Mouse (Mus musculus) CH12.LX (cell line): ENCODE data around the gene Sdc4. TPM values are rescaled to one million over a fixed set of nuclear protein-coding genes. Genes with fewer than 3 reads are reported as not detected.

Experiments
- DNase-seq: peaks from one replicate; pipeline ENCODE4 v3.0.0-alpha.2; 2013; ENCODE audit errors: extremely low read depth
- H3K27ac ChIP-seq: 2 replicates; pipeline ENCODE4 v1.5.1; 2012; ENCODE audit warnings: low read depth, mild to moderate bottlenecking, control low read depth, moderate library complexity; ENCODE audit not compliant: insufficient read depth
- H3K27me3 ChIP-seq: replicated peaks from 2 replicates; pipeline ENCODE3; 2012; ENCODE audit warnings: inconsistent platforms
- H3K36me3 ChIP-seq, 2 experiments: replicated peaks in 1 of 2; 2 replicates each; pipeline versions ENCODE3 to v1.6.1; 2012; ENCODE audit warnings: inconsistent platforms in 1 of 2, low read length in 1 of 2, mild to moderate bottlenecking in 1 of 2, mixed read lengths in 1 of 2, moderate library complexity in 1 of 2; ENCODE audit not compliant: control insufficient read depth in 1 of 2, insufficient read depth in 1 of 2
- H3K4me1 ChIP-seq, 2 experiments: 2 replicates each; pipeline ENCODE4 v1.6.1; 2012; ENCODE audit warnings: inconsistent platforms in 1 of 2, moderate library complexity in 1 of 2; ENCODE audit not compliant: insufficient read depth in 2 of 2, control insufficient read depth in 1 of 2
- H3K4me2 ChIP-seq: 2 replicates; pipeline ENCODE4 v1.6.1; 2012; ENCODE audit warnings: low read depth, mild to moderate bottlenecking, control low read depth; ENCODE audit not compliant: poor library complexity, insufficient read depth, severe bottlenecking
- H3K4me3 ChIP-seq, 3 experiments: fragments of 150-350 bp in 1 of 3; sonication (generic) in 1 of 3; replicated peaks in 1 of 3; 2 replicates each; pipeline versions ENCODE3 to v1.5.1; 2011 to 2012; ENCODE audit warnings: low read depth in 2 of 3, low read length in 2 of 3, mild to moderate bottlenecking in 2 of 3, moderate library complexity in 2 of 3, control low read depth in 1 of 3, improper control_type of control experiment in 1 of 3, inconsistent platforms in 1 of 3, mixed read lengths in 1 of 3; ENCODE audit not compliant: poor library complexity in 1 of 3
- H3K79me2 ChIP-seq: replicated peaks from 2 replicates; pipeline ENCODE4 v1.6.1; 2012; ENCODE audit warnings: mild to moderate bottlenecking, moderate library complexity; ENCODE audit not compliant: control insufficient read depth, poor library complexity, insufficient read depth, severe bottlenecking; ENCODE audit errors: extremely low read depth
- H3K9ac ChIP-seq: 2 replicates; pipeline ENCODE4 v1.6.1; 2012; ENCODE audit warnings: low read depth, mild to moderate bottlenecking, control low read depth, moderate library complexity; ENCODE audit not compliant: insufficient read depth
- H3K9me3 ChIP-seq: replicated peaks from 2 replicates; pipeline ENCODE3; 2012; ENCODE audit warnings: low read length, inconsistent platforms, mixed read lengths
- BHLHE40 ChIP-seq: IDR thresholded peaks from 2 replicates; pipeline ENCODE4 v1.6.1; 2011; ENCODE audit warnings: mild to moderate bottlenecking, low read depth, low read length, improper control_type of control experiment
- CHD2 ChIP-seq: IDR thresholded peaks from 2 replicates; pipeline ENCODE4 v1.6.1; 2011; ENCODE audit warnings: low read length, improper control_type of control experiment
- E2F4 ChIP-seq: IDR thresholded peaks from 2 replicates; pipeline ENCODE4 v1.6.1; 2011; ENCODE audit warnings: low read depth, low read length, improper control_type of control experiment; ENCODE audit not compliant: insufficient replicate concordance
- ELF1 ChIP-seq: IDR thresholded peaks from 2 replicates; pipeline ENCODE4 v1.6.1; 2014; ENCODE audit warnings: low read depth, mild to moderate bottlenecking, inconsistent platforms, low read length, improper control_type of control experiment
- ETS1 ChIP-seq: conservative IDR thresholded peaks from 2 replicates; pipeline ENCODE4 v1.6.1; 2012; ENCODE audit warnings: low read depth, mild to moderate bottlenecking, inconsistent platforms, low read length, improper control_type of control experiment, moderate library complexity
- HCFC1 ChIP-seq: IDR thresholded peaks from 2 replicates; pipeline ENCODE4 v1.6.1; 2012; ENCODE audit warnings: low read depth, mild to moderate bottlenecking, inconsistent platforms, low read length, improper control_type of control experiment
- JUN ChIP-seq: IDR thresholded peaks from 2 replicates; pipeline ENCODE4 v1.6.1; 2011; ENCODE audit warnings: low read depth, mild to moderate bottlenecking, low read length, improper control_type of control experiment, moderate library complexity; ENCODE audit not compliant: insufficient read depth
- JUND ChIP-seq: conservative IDR thresholded peaks from 2 replicates; pipeline ENCODE4 v1.6.1; 2011; ENCODE audit warnings: low read depth, low read length, improper control_type of control experiment
- KAT2A ChIP-seq: IDR thresholded peaks from 2 replicates; pipeline ENCODE4 v1.6.1; 2012; ENCODE audit warnings: low read length, improper control_type of control experiment, inconsistent platforms; ENCODE audit not compliant: insufficient replicate concordance
- MAX ChIP-seq: IDR thresholded peaks from 2 replicates; pipeline ENCODE4 v1.6.1; 2011; ENCODE audit warnings: low read length, improper control_type of control experiment
- MYC ChIP-seq: IDR thresholded peaks from 2 replicates; pipeline ENCODE4 v1.6.1; 2011; ENCODE audit warnings: low read depth, mild to moderate bottlenecking, improper control_type of control experiment, low read length
- NRF1 ChIP-seq: IDR thresholded peaks from 2 replicates; pipeline ENCODE4 v1.6.1; 2014; ENCODE audit warnings: low read depth, mild to moderate bottlenecking, inconsistent platforms, low read length, improper control_type of control experiment, moderate library complexity
- PAX5 ChIP-seq: IDR thresholded peaks from 2 replicates; pipeline ENCODE4 v1.6.1; 2012; ENCODE audit warnings: low read length, inconsistent platforms, mixed read lengths
- RAD21 ChIP-seq: IDR thresholded peaks from 2 replicates; pipeline ENCODE4 v1.6.1; 2011; ENCODE audit warnings: low read depth, mild to moderate bottlenecking, low read length, improper control_type of control experiment, moderate library complexity
- SIN3A ChIP-seq: IDR thresholded peaks from 2 replicates; pipeline ENCODE4 v1.6.1; 2012; ENCODE audit warnings: low read length, improper control_type of control experiment, inconsistent platforms
- TCF12 ChIP-seq: IDR thresholded peaks from 2 replicates; pipeline ENCODE4 v1.6.1; 2014; ENCODE audit warnings: low read depth, mild to moderate bottlenecking, inconsistent platforms, low read length, improper control_type of control experiment
- UBTF ChIP-seq: IDR thresholded peaks from 2 replicates; pipeline ENCODE4 v1.6.1; 2012; ENCODE audit warnings: low read depth, mild to moderate bottlenecking, inconsistent platforms, low read length, improper control_type of control experiment, moderate library complexity
- ZC3H11A ChIP-seq: IDR thresholded peaks from 2 replicates; pipeline ENCODE4 v1.6.1; 2012; ENCODE audit warnings: low read depth, mild to moderate bottlenecking, inconsistent platforms, low read length, improper control_type of control experiment
- ZKSCAN1 ChIP-seq: IDR thresholded peaks from 2 replicates; pipeline ENCODE4 v1.6.1; 2012; ENCODE audit warnings: low read depth, inconsistent platforms, low read length, improper control_type of control experiment, borderline replicate concordance
- ZNF384 ChIP-seq: IDR thresholded peaks from 2 replicates; pipeline ENCODE4 v1.6.1; 2012; ENCODE audit warnings: low read depth, low read length, improper control_type of control experiment, inconsistent platforms
- dilution Hi-C: fragments of 300-500 bp; cut with MboI; formaldehyde crosslinking; loops from 2 replicates; pipeline ENCODE4 v1.14.3; 2020; ENCODE audit warnings: low sequenced_read_pairs; ENCODE audit not compliant: extremely low pct_unique_long_range_greater_than_20kb, extremely low pct_ligation_motif_present
- in situ Hi-C: fragments of 300-500 bp; cut with MboI; formaldehyde crosslinking; loops from 3 replicates; pipeline ENCODE4 v1.14.3; 2019; ENCODE audit warnings: low sequenced_read_pairs, low pct_ligation_motif_present, low pct_unique_long_range_greater_than_20kb, mixed read lengths
- polyA plus RNA-seq: library from polyadenylated mRNA; unstranded; fragments of >175 nt; gene quantifications from 2 replicates; pipeline ENCODE4 v1.2.1, GENCODE M21; 2012; ENCODE audit warnings: low read depth; ENCODE audit not compliant: insufficient read length
- total RNA-seq, 2 experiments: library from RNA; depleted of rRNA; stranded (reverse); fragments of 300-350 nt in 1 of 2; fragments of >200 nt in 1 of 2; gene quantifications; 2 replicates each; pipeline ENCODE4 v1.2.3; 2012 to 2014

Gene Sdc4
- total and polyA plus RNA-seq, 3 experiments: 46.6 to 69.9 (median 59.8) TPM

DNA sequence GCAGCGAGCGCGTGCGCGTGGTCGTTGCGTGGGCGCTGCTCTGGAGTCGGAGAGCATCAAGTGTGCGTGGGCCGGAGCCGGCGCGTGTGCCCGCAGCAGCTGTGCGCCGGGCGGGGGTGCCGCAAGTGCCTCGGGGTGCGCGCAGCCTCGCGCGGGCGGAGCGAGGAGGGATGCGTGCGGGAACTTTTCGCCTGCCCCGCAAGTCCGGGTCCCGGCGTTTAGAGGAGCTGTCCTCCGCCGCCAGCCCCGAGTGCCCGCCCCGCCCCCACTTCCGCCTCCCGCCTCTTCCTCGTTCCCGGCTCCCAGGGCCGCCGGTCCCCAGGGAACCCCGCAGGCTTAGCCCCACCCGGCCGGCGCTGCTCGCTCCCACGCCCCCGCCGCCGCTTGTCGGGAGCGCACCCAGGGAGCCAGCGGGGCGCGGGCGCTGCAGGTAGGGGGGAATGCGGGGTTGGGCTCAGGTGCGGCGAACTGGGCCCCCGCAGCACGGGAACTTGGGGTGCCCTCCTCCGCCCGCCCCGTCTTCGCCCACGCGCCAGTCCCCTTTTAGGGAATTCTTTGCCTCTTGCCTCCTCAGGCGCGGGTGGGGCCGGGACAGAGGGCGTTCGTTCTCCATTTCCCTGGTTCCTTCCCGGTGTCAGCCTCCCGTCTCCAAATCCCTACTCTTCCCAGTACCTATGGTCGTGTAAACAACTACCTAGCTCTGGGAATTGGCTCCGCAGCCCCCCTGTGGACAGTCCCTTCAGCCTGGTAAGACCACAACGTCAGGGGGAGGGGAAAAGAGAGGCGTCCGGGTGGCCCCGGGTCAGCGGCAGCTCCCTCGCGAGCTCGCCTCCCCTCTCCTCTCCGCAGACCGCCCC lies 42.8 kb upstream of the Sdc4 start:
- Histone ChIP-seq H3K79me2 (no peaks in the 10 kb centered on the region), H3K9ac (peak overlapping the region; percentile 23), H3K36me3 (peaks cover 4 to 14% of the 10 kb centered on the region in 2 experiments), H3K27ac (no peak overlapping the region), H3K4me2 (peak overlapping the region; percentile 52), H3K9me3 (peaks cover 3% of the 10 kb centered on the region), H3K4me1 (peaks cover 0 to 10% of the 10 kb centered on the region in 2 experiments; a peak in 3 of 4 replicates), H3K27me3 (peaks cover 7% of the 10 kb centered on the region), H3K4me3 (peak overlapping the region; percentile 20 to 76 (median 44))
- in situ Hi-C loops (no loop called here), dilution Hi-C loops (no loop called here)
- TF ChIP-seq JUND (no peak), JUN (no peak), ZNF384 (no peak), KAT2A (no peak), ELF1 (0 out of 2 replicates have a peak, but pooled peaks have one; percentile 23), UBTF (0 out of 2 replicates have a peak, but pooled peaks have one; percentile 16)
- DNase-seq: no peak

DNA sequence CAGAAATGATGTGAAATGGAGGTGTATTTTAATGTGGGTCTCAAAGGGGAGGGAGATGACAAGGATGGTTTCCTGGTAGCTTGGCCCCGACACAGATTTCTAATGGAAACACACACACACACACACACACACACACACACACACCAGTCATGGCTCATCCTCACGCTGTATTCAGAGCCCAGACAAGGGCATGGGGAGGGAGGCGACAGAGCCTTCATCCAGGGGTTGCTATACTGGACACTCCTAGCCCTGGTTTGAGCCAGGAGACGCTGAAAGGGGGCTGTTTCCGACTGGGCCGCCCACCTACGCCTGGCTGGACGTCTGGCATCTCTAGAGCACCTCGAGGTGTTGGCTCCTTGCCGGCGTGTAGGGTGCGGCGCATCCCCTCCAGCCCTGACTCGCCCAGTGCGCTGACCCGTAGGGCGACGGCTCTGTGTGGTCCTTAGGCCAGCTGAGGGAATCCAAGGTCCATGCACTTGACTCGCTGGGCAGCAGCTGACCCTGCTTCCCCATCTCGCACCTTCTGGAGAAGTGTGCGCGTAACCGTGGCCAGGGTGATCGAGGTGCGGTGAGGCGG lies 42.1 kb upstream of the Sdc4 start, which contains the start of gene Dbndd2:
Dbndd2 (plus strand) TSS at position 426 of the 577 bp plus-strand sequence.
- H3K4me2 ChIP-seq: peak within 1 kb of the TSS; percentile 52
- TF ChIP-seq TCF12 (no peak), ZNF384 (no peak), UBTF (no peak), ETS1 (no peak), PAX5 (no peak), RAD21 (no peak), ELF1 (no peak), ZKSCAN1 (no peak), JUND (no peak), MYC (no peak), BHLHE40 (no peak), HCFC1 (no peak), E2F4 (no peak), NRF1 (no peak), JUN (no peak), MAX (no peak), ZC3H11A (no peak), SIN3A (no peak), CHD2 (no peak)
- dilution Hi-C loops: no loop called here
- peaks cover 7% of the 10 kb centered on the region for H3K27me3 ChIP-seq
- peak within 1 kb of the TSS; percentile 20 to 76 (median 44) for H3K4me3 ChIP-seq
- peaks cover 0 to 10% of the 10 kb centered on the region in 2 experiments; a peak in 3 of 4 replicates for H3K4me1 ChIP-seq
- H3K9me3 ChIP-seq: peaks cover 3% of the 10 kb centered on the region
- H3K27ac ChIP-seq: no peak within 1 kb of the TSS
- no peak for DNase-seq
- peaks cover 4 to 12% of the 10 kb centered on the region in 2 experiments for H3K36me3 ChIP-seq
- no peaks in the 10 kb centered on the region for H3K79me2 ChIP-seq
- peak within 1 kb of the TSS; percentile 23 for H3K9ac ChIP-seq
- in situ Hi-C loops: no loop called here
